Mouse (Mus musculus): ENCODE data around the gene Cdk2ap2.

DNA sequence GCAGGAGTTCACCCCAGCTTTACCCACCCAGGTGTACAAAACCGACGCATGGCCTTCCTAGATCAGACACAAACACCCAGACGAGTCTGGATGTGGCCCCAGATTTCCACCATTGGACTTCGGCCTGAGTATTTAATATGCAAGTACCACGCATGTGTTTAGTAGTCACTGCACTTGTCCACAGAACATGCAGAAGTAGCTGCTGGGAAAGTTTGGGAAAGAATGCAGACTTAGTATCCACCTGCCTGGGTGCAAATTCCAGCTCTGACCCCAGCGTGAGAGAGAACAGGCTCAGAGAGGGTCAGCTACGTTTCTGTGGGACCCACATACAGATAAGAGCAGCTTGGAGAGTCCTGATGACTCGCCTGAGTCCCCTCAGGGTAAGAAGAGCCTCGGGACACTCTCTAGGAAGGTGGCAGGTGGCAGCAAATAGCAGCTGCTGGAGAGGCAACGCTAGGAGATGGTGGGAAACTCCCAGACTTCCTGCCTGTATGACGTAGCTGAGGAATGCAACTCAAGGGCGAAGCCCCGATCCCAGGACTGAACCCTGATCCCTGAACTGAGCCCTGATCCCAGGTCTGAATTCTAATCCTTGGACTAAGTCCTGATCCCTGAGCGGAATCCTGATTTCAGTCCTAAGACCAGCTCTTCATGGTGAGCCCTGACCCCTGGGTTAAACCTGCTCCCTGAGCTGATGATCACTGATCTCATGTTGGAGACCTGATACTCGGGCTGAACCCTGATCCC lies 40.9 kb upstream of the Cdk2ap2 start:
- TF ChIP-seq TAL1 (IDR thresholded peaks at IDR 0.05; ENCODE audit: low read length) (no peak), GATA1 (IDR thresholded peaks at IDR 0.05; ENCODE audit: low read length) (no peak)
